Mouse (Mus musculus) midbrain, postnatal 0 days (tissue): ENCODE measurements around the gene Mgat4a. TPM values are rescaled to one million over a fixed set of nuclear protein-coding genes. Genes with fewer than 3 reads are reported as not detected.

Experiments
- ATAC-seq: fragments of 200-750 bp; cut with Nextera tagmentation; 2 replicates; pipeline ENCODE4 v1.8.0; 2017; ENCODE audit warnings: moderate number of reproducible peaks, mild to moderate bottlenecking, moderate TSS enrichment, moderate library complexity; ENCODE audit not compliant: low FRiP score
- DNase-seq: peaks from one replicate; pipeline ENCODE4 v3.0.0-alpha.2; 2015; ENCODE audit warnings: low spot score
- H3K27ac ChIP-seq: fragments of 300-500 bp; sonication (generic); 2 replicates; pipeline ENCODE4 v1.5.1; 2014; ENCODE audit warnings: low read depth, mild to moderate bottlenecking, low read length, mixed read lengths
- H3K27me3 ChIP-seq: fragments of 300-500 bp; sonication (generic); 2 replicates; pipeline ENCODE4 v1.6.1; 2014; ENCODE audit warnings: low read length, control low read depth, mixed read lengths; ENCODE audit not compliant: insufficient read depth
- H3K36me3 ChIP-seq: fragments of 300-500 bp; sonication (generic); 2 replicates; pipeline ENCODE4 v1.6.1; 2014; ENCODE audit warnings: low read length, control low read depth, mixed read lengths; ENCODE audit not compliant: insufficient read depth
- H3K4me1 ChIP-seq: fragments of 300-500 bp; sonication (generic); 2 replicates; pipeline ENCODE4 v1.6.1; 2014; ENCODE audit warnings: mild to moderate bottlenecking, control low read depth, antibody characterized with exemption, low read length, mixed read lengths; ENCODE audit not compliant: insufficient read depth
- H3K4me2 ChIP-seq: fragments of 300-500 bp; sonication (generic); 2 replicates; pipeline ENCODE4 v1.6.1; 2014; ENCODE audit warnings: low read depth, mild to moderate bottlenecking, low read length, mixed read lengths; ENCODE audit not compliant: poor library complexity, severe bottlenecking
- H3K4me3 ChIP-seq: fragments of 300-500 bp; sonication (generic); 2 replicates; pipeline ENCODE4 v1.5.1; 2014; ENCODE audit warnings: low read depth, mild to moderate bottlenecking, low read length, moderate library complexity
- H3K9ac ChIP-seq: fragments of 300-500 bp; sonication (generic); replicated peaks from 2 replicates; pipeline ENCODE4 v1.6.1; 2014; ENCODE audit warnings: mild to moderate bottlenecking, low read length, moderate library complexity, mixed read lengths; ENCODE audit not compliant: poor library complexity, severe bottlenecking
- H3K9me3 ChIP-seq: fragments of 300-500 bp; sonication (generic); 2 replicates; pipeline ENCODE4 v1.6.1; 2016; ENCODE audit warnings: low read length, control low read depth
- CTCF ChIP-seq: IDR thresholded peaks from 2 replicates; pipeline ENCODE4 v1.5.1; 2016; ENCODE audit warnings: antibody characterized with exemption, mild to moderate bottlenecking
- WGBS: fragments of 180-500 bp; shearing (Covaris S2); extraction: QIAGEN DNeasy Blood & Tissue Kit; methylation state at CpG from one replicate; pipeline ENCODE4 v1.1.7; 2014; 5-methylcytosine and 5-hydroxymethylcytosine counted together
- polyA plus RNA-seq: library from polyadenylated mRNA; unstranded; fragments of >200 nt; fragmentation: Nextera tagmentation; extraction: Ambion mirVana; gene quantifications from 2 replicates; pipeline ENCODE4 v1.2.1, GENCODE M21; 2015
- total RNA-seq: library from RNA; depleted of rRNA; stranded (reverse); fragments of >200 nt; gene quantifications from 2 replicates; pipeline ENCODE4 v1.2.3, GENCODE M21; 2014

Mgat4a gene
- total and polyA plus RNA-seq, 2 experiments from 2014 or later = 9.2 to 27.8 TPM

GRCm38 (mm10) chr1:37407228-37407627 lies 133.6 kb downstream of the Mgat4a start:
- H3K4me2 ChIP-seq = no peak overlapping the region
- no peaks in the 10 kb centered on the region for H3K9me3 ChIP-seq
- DNase-seq (no peak), ATAC-seq (no peak)
- TF ChIP-seq CTCF = no peak
- H3K4me1 ChIP-seq = no peaks in the 10 kb centered on the region
- H3K36me3 ChIP-seq = peaks cover 12% of the 10 kb centered on the region; the same call in 1 of the 2 replicates
- H3K4me3 ChIP-seq = no peak overlapping the region
- no peaks in the 10 kb centered on the region for H3K27me3 ChIP-seq
- H3K27ac ChIP-seq = no peak overlapping the region
- 79% methylated on average over 8 of the region's 8 CpGs for WGBS
- no peak overlapping the region for H3K9ac ChIP-seq

- Histone ChIP-seq H3K36me3 (peaks cover 24% of the 10 kb centered on the region; the same call in 1 of the 2 replicates), H3K4me1 (no peaks in the 10 kb centered on the region), H3K27ac (no peak overlapping the region), H3K9me3 (no peaks in the 10 kb centered on the region), H3K4me3 (no peak overlapping the region), H3K4me2 (no peak overlapping the region), H3K27me3 (no peaks in the 10 kb centered on the region), H3K9ac (no peak overlapping the region)
- WGBS = 71% methylated on average over 2 of the region's 2 CpGs
- TF ChIP-seq CTCF = no peak
- DNase-seq (peak; percentile 22), ATAC-seq (0 out of 2 replicates have a peak, but pooled peaks have one; percentile 20)
Measured at GRCm38 (mm10) chr1:37405137-37405536, 135.7 kb downstream of the Mgat4a start.

GRCm38 (mm10) chr1:37401687-37402086 lies 139.1 kb downstream of the Mgat4a start:
- TF ChIP-seq CTCF = peak; percentile 80
- no peaks in the 10 kb centered on the region for H3K4me1 ChIP-seq
- peak; percentile 61 for DNase-seq
- peaks cover 50% of the 10 kb centered on the region for H3K36me3 ChIP-seq
- H3K9ac ChIP-seq = no peak overlapping the region
- WGBS = 54% methylated on average over 4 of the region's 4 CpGs
- no peaks in the 10 kb centered on the region for H3K27me3 ChIP-seq
- no peaks in the 10 kb centered on the region for H3K9me3 ChIP-seq
- no peak overlapping the region for H3K4me2 ChIP-seq
- no peak overlapping the region for H3K4me3 ChIP-seq
- ATAC-seq = no peak
- H3K27ac ChIP-seq = no peak overlapping the region

- TF ChIP-seq CTCF = no peak
- no peak overlapping the region for H3K9ac ChIP-seq
- H3K27ac ChIP-seq = no peak overlapping the region
- no peak overlapping the region for H3K4me3 ChIP-seq
- no peaks in the 10 kb centered on the region for H3K9me3 ChIP-seq
- no peaks in the 10 kb centered on the region for H3K4me1 ChIP-seq
- ATAC-seq (no peak), DNase-seq (no peak)
- peaks cover 65% of the 10 kb centered on the region for H3K36me3 ChIP-seq
- no peak overlapping the region for H3K4me2 ChIP-seq
- H3K27me3 ChIP-seq = no peaks in the 10 kb centered on the region
- 74% methylated on average over 8 of the region's 8 CpGs for WGBS
Measured at GRCm38 (mm10) chr1:37399734-37400133, 141.1 kb downstream of the Mgat4a start.

- Histone ChIP-seq H3K4me1 (no peaks in the 10 kb centered on the region), H3K9ac (no peak overlapping the region), H3K36me3 (peaks cover 72% of the 10 kb centered on the region), H3K27ac (no peak overlapping the region), H3K4me2 (no peak overlapping the region), H3K4me3 (no peak overlapping the region), H3K27me3 (no peaks in the 10 kb centered on the region), H3K9me3 (no peaks in the 10 kb centered on the region)
- DNase-seq = no peak
- no peak for TF ChIP-seq CTCF
- 75% methylated on average over 3 of the region's 3 CpGs for WGBS
- ATAC-seq = no peak
Measured at GRCm38 (mm10) chr1:37398961-37399360, 141.9 kb downstream of the Mgat4a start.

- Histone ChIP-seq H3K4me1 (no peaks in the 10 kb centered on the region), H3K36me3 (peaks cover 83% of the 10 kb centered on the region), H3K4me3 (no peak overlapping the region), H3K4me2 (no peak overlapping the region), H3K27me3 (no peaks in the 10 kb centered on the region), H3K9ac (no peak overlapping the region), H3K27ac (no peak overlapping the region), H3K9me3 (no peaks in the 10 kb centered on the region)
- DNase-seq = no peak
- no peak for TF ChIP-seq CTCF
- WGBS = 73% methylated on average over 1 of the region's 1 CpGs
- ATAC-seq = no peak
Measured at GRCm38 (mm10) chr1:37396481-37396880, 144.3 kb downstream of the Mgat4a start.
